Mouse (Mus musculus): ENCODE data around the gene Sec16a. TPM values are rescaled to one million over a fixed set of nuclear protein-coding genes. Genes with fewer than 3 reads are reported as not detected.
A peak's percentile ranks its signal among the peaks of the same experiment; 100 is the strongest.

Sec16a gene
- total RNA-seq (2015), result 41.6 and 43.9 TPM in 2 replicates
- 31.1 and 34.6 TPM in 2 replicates for total RNA-seq (2017)

DNA sequence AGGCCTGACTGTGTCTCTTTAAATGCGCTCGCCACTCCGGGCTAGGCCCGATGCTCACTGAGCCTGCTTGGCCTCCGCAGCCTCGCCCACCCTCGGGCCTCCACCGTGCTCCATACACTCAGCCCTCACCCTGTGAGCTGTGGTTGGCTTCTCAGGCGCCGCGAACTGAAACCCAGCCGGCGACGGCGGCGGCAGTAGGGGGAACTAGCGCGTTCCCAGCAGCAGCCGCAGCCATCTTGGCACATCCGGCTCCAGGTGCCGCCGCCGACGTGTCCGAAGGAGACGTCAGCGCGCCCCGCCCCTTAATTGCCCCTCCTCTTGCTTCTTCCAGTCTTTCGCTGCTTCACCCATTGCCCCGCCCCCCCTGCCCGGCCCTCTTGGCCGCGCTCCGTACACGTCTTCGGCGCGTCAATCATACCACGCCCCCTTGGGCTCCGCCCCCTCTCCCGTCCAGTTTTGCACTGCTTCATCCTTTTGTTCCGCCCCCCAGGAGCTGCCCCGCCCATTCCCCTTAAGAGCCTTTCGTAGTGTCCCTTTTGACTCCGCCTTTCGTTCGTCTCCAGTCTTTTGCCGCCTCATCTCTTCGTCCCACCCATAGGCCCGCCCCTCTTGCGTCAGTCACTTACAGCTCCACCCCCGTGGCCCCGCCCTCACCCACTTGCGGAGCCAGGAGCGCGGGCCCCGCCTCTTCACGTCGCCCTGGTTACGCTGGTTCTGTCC lies at the start of gene Sec16a:
Sec16a (minus strand) TSS at position 271 of the 720 bp plus-strand sequence.
- peak; percentile 78 for ATAC-seq (ENCODE audit: poor library complexity, severe bottlenecking)

DNA sequence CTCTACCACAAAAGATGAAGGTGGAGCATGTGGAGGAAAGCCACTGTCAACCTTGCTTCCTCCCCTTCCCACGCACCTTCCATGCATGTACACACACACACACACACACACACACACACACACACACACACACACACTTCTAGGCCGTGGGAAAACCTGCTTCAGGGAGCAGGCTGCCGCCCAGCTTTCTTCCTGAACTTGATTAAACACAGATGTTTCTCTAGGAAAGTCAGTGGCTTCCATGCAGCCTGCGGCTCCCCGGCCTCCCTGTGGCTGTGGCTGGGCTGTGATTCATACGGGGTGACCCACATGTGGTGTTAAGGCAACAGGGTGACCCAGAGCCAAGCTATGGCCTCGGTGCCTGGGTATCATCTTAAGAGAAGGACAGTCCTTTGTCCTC lies 49.4 kb upstream of the Sec16a start:
- no peak for ATAC-seq (ENCODE audit: poor library complexity, severe bottlenecking)

DNA sequence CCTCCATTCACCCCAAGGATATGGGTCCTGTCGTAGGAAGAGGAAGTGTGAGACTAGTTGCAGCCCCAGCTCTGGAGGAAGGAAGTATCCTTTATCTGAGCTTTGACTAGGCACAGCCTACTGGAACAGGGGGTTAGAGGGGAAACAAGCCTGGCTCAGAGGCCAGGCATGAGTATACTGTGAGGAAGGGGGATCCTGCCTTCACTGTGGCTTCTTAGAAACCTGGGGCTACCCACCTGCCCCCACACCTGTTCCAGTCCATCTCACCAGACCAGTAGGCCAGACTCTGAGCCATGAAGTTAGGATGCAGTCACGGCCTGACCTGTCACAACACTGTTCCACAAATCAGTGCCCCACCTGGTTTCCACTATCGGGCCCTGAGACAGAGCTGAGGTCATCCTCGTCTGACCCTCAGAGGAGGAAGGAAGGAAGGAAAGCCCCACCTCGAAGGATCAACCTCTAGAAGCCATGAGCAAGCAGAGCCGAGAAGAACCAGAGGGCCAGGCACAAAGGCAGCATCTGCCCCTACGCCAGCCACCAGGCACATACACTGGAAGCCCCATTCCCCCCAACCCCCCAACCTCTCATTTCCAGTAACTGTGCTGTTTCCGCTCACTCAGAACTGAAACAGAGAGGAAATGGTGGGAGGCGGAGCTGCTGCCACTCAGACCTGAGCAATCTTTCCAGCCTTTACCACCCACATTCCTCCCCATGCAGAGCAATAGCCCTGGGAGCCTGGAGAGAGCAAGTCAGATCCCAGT lies 48.2 kb upstream of the Sec16a start:
- ATAC-seq (ENCODE audit: poor library complexity, severe bottlenecking), result peak; percentile 88

DNA sequence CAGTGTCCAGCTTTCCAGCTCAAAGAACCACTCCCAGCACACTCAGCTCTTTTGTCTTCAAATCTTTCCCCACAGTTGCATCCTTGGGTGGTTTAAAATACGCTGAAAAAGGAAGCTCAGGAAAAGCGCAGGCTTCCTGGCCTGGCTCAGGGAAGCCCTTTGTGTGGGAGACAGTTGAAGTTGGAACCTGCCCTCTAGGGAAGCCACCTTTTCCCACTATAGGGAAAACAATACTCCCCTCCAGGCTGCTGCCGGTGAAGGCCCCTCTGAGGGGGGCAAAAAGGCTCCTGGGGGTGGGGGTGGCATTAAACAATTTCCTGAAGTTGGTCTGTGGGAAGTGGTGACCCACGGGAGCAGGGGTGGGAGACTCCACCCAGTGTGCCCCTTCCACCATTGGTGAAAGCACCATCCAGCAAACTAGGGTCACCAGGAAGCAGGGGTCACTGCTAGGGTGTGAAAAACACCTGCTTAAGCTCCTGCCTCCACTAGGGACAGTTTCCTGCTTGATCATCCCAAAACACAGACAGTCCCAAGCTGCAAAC lies 45.8 kb upstream of the Sec16a start:
- no peak for ATAC-seq (ENCODE audit: poor library complexity, severe bottlenecking)

DNA sequence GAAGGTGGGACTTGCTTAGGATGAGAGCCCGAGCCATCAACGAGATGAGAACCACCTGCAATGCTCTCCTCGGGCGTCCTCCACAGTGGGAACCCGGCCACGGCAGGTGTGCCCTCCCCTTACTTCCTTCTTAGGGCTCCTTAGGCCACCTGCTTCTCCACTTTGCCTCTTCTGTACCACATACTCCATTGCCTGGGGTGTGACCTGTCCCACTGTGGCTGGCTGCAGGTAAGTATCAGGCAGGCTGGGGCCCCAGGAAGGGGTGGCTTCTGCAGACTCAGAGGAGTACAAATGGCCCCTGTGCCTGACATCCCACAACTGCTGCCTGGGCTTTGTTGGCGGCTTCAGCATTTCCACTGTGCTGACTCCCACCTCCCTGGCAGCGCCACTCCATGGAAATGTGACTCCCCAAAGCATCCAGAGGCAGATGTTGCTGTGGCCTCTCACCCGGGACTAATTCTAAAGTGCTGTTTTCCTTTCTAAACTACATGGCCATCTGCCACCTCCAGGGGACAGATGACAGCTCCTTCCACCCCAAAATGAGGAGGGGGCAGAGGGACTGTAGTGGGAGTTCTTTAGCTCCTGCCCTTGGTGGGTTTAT lies 43.6 kb upstream of the Sec16a start:
- no peak for ATAC-seq (ENCODE audit: poor library complexity, severe bottlenecking)

DNA sequence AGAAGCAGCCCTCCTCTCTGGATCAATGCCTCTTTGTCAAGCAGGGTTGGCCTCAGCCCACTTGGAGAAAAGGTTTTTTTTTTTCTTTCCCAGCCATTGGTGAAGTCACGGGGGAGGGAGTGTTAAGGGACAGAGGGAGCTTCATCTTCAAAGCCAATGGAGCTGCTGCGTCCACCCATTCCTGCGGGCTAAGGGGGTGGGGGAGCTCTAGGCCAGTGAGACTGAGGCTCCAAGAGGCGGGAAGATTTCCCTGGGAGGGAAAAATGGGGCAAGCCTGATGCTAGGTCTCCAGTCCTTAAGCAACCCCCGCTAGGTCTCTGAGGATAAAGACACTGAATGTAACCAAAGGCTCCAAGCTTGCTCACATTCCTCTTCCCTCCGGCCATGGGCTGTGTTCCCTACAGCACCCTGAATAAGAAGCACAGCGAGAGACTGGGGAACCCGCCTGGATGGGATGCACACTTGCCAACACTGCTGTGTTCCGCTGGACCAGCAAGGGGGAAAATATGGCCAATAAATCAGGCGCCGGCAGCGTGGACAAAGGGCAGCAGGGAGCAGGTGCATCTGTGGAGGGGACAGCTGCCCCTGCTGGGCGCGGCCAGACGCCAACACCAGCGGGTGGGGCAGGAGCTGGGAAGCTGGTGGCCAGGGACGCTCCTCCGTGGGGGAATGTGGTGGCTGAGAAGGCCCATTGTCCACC lies 42.5 kb upstream of the Sec16a start:
- ATAC-seq (ENCODE audit: poor library complexity, severe bottlenecking), result no peak

DNA sequence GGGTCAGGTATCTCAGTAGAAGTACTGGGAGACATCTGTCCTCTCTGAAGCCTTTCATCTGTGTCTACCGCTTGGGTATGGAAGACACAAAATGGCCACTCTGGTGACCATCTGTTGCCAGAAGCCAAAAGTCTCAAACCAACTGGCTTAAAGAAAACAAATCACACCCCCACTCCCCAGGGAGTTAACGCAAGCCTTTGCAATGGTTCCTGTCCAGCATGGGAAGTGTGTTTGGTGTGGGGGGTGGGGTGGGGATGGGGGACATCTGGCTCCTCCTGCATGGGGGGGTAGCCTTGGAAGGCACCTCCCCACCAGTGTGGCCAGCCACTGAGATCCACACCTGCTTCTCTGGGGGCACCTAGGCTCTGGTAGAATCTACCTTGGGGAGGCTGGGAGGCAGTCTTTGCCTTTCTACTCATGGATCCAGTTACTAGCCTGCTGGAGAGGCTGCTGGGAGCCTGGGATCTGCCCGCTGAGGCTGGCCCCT lies 41.9 kb upstream of the Sec16a start:
- ATAC-seq (ENCODE audit: poor library complexity, severe bottlenecking), result no peak

DNA sequence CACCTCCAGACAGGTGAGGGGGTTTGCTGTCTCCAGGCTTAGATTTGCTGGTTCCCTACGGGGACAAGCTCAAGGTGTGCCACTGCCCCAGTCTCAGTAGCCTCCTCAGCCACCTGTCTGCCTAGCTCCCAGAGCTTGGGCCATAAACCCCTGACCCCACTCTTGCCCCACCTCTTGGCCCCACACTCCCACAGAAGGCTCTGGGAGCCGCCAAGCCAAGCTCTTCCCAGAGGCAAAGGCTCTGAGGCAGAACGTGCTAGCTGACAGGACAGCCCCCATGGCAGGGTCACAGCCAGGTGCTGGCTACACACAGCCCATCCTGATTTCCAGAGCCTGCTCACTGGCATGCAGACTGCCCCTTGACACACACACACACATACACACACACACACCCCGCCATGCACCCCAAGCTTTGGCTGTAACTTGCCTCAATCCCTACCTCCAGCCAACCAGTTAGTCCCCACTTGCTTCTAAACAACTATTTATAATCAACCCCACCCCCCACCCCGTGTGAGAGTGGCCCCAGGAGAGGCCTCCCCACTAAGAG lies 41.3 kb upstream of the Sec16a start:
- ATAC-seq (ENCODE audit: poor library complexity, severe bottlenecking), result no peak

DNA sequence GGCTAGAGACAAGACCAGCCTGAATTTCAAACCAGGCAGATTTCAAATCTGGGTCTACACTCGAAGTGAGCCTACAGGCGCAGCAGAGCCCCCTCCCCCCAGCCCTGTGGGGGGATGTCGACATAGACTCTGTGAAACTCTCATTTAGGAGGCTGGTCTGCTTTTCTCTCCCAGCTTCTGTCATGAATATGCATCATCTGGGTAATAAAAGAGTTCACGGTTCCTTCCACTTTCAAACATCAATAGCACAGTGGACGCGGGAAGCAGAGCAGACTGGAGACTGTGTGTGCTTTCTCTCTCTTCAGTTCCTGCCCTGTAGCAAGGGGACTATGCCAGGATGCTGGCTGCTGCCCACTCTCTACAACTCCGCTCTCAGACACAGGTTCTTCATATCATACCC lies 40.7 kb upstream of the Sec16a start:
- ATAC-seq (ENCODE audit: poor library complexity, severe bottlenecking), result no peak

DNA sequence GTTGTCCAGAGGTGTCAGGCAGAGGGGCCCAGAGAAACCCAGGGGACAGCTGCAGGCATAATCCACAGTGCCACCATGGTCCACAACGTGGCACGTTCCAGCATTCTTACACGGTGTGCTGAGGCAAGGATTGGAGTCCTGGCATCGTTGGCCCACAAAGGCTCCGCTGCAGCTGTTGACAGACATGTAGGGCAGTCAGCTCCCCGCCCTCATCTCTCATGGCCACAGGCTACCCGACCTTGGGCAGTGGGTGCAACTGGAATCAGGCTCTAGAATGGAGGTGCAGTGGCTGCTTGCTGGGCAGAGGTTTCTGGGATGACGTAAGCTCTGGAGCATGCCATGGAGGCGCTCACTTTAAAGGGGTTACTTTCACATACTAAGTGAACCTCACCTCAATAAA lies 40.3 kb upstream of the Sec16a start:
- no peak for ATAC-seq (ENCODE audit: poor library complexity, severe bottlenecking)

DNA sequence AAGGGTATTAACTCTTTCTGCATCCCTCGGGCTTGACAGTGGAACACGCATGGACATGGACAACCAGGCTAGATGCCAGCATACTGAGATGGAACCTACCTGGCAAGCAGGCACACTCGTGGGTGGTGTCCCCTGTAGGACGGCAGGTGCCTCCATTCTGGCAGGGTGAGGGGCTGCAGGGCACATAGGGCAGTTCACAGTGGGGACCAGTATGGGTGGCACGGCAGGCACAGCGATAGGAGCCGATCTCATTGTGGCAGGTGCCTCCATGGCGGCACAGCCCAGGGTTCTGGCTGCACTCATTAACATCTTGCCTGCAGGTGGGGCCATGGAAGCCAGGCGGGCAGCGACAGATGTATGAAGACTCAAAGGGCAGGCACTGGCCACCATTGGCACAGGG lies 39.2 kb upstream of the Sec16a start:
- ATAC-seq (ENCODE audit: poor library complexity, severe bottlenecking), result no peak

DNA sequence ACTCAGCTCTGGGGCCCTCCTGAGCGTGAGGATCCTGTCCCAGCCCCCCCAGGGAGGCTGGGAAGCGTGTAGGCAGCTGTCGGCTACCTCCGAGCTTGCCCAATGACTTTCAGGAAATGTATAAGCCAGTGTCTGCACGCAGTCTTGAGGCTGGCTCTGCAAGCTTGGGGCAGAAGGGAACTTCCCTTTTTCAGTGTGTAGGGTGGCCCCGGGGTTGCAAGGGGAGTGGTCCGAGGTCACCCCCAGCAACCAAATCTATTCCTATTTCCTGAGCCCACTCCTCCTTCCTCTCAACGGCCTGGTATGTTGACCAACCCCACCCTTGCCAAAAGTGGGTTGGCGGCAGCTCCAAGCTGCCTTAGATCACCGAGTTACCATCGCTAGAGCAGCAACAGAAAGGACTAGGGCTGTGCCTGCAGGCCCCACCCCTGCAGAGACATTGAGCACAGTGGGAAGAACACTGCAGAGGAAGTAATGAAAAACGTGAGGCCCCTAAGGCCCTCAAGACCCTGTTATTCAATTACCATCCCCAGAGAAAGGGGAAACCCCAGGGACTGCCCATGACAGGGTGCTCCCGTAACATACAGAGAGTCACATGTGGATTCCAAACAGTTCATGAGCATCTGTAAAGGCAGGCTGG lies 38.3 kb upstream of the Sec16a start:
- peak; percentile 86 for ATAC-seq (ENCODE audit: poor library complexity, severe bottlenecking)

DNA sequence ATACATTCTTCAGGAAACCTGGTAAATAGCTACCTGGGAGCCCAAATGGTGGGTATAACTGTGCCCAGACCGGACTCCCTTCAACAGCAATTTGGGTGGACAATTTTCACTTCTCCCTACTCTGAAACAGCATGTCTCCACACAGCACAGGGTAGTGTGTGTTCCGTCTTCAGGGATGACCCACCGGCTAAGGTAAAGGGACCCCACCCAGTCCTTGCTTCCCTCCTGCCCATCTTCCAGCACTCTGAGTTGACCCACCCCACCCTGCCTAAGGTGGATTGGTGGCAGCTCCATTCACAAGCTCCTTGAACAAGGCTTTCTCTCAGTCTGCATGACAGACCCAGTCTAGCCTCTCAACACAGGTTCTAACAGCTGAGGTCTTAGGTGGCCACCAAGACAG lies 37.8 kb upstream of the Sec16a start:
- peak; percentile 8 for ATAC-seq (ENCODE audit: poor library complexity, severe bottlenecking)

DNA sequence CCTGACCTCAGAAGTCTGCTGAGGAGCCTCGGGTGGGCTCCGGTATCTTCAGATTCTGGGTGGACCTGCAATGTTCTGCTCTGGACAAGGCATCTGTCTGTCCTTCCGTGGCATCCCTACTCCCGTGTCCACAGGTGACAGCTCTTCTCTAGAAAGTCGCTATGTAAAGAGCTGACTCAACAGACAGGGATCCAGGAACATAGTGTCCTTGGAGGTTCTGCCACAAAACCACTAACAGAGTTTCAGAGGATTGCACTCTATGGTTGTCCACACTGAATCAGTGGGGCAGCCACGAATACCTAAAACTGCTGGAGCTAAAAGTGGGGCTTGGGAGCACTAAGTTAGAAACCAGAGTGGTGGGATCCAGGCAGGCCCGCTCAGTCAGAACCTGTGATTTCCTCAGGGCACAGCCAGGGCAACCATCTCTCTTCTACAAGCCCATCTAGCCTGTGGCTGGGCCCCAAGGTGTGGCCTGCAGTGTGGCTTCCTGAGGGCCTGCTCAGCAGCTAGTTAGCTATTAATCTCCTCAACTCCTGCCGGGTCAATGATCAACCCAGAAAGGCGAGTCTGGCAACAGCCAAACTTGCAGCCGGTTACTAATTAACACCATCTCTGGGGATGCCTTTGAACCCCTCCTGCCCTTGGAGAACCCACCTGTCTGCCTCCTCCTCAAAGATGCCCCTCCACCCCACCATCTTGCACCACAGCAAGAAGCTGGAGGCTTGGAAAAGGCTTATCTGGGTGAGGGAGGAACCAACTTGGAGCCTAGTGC lies 36.9 kb upstream of the Sec16a start:
- ATAC-seq (ENCODE audit: poor library complexity, severe bottlenecking), result no peak

DNA sequence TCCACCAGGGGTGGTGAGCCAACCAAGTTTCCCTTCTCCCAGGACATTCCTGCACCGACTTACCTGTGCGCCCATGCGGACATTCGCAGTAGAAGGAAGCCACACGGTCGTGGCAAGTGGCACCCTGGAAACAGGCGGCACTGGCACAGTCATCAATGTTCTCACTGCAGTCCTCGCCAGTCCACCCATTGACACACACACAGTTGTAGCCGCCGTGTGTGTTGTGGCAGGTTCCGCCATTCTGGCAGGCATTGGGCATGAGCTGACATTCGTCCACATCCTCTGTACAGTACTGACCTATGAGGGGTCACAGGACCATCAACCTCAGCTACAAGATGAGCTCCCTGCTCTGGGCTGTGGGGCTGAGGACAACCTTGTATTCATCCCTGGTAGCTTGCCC lies 35.9 kb upstream of the Sec16a start:
- no peak for ATAC-seq (ENCODE audit: poor library complexity, severe bottlenecking)

DNA sequence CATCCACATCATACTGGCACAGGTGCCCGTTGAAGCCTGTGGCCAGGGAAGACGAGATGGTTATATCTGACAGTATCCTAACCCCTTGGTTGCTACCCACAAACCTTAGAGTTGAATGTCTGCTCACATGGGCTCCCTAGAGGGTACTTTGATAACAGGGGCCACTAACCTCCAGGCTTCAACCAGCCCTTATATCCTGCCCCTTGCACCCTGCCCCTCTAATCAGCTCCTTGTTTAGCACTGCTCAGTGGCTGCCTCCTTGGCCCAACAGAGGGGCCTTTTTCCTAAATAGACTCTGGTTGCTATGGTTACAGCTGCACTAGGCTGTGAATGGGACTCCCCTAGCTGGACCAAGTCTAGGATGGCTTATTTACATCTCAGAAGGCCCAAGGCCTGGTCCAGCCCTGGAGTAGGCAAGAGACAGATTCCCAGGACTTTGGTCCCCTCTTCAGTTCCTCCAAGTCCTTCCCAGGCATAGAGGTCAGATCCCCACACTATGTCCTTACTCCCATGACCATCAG lies 33.7 kb upstream of the Sec16a start:
- ATAC-seq (ENCODE audit: poor library complexity, severe bottlenecking), result no peak

DNA sequence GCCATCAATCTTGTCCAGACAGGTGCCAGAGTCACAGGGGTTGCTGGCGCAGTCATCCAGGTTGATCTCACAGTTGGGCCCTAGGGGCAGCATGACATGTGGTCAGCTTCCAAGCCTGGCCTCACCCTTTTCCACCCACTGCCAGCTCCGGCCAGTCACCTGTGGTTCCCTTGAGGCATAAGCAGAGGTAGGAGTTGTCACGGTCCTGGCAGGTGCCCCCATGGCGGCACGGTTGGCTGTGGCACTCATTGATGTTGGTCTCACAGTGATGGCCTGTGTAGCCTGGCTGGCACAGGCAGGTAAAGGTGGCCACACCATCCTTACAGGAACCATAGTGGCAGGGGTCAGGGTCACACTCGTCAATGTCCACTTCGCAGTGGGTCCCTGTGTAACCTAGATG lies 32.9 kb upstream of the Sec16a start:
- ATAC-seq (ENCODE audit: poor library complexity, severe bottlenecking), result no peak

DNA sequence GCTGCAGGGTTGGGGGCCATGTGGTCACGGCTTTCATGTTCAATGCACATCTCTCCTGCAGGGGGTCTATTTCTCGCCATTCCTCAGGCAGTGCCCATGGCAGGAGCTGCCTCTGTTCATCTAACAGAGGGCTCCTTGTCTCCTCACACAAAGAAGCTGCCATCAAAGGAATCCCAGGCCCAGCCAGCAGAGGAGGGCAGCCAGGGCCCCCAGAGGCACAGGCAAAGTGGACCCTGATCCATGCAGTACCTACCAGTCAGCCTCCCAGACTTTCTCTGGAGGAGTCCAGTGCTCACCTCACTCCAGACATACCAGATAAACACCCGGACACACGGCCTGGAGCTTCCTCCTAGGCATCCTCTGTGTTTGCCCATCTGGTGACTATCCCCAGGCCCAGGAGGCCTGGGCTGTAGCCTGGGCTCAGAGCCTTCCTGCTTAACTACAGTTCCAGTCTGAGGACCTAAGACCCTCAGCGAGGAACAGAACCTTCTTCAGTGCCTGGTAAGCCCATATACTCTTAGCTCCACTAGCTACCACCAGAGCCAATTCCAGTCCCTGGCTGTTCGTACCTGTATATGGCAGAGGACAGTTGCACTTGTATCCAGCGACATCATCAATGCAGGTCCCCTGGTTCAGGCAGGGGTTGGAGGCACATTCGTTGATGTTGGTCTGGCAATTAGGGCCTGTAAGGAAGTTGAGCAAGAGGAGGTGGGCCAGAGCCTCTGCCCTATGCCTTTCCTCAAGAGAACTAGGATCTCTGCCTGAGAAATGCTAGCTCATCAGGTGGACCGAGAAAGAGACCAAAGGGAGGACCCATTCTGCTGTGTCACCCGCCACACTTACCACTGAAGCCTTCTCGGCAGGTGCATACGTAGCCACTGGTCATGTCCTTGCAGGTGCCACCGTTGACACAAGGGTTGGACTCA lies 30.8 kb upstream of the Sec16a start:
- ATAC-seq (ENCODE audit: poor library complexity, severe bottlenecking), result peak; percentile 74
